Mouse (Mus musculus): ENCODE results near the gene Slc25a28. TPM values are rescaled to one million over a fixed set of nuclear protein-coding genes. Genes with fewer than 3 reads are reported as not detected.

Slc25a28 gene
- polyA plus RNA-seq, 1 experiment from 2014 or later: 14.0 TPM

Small RNAs within 50 kb of the gene (microRNA-seq; reads per million reads assigned to microRNA genes)
- gene Gm22646: not detected

Other genes with a start within 250 kb of the Slc25a28 start
- gene Cnnm1, start 234.4 kb downstream of the Slc25a28 start, polyA plus RNA-seq (2015; fragmentation: Nextera tagmentation; extraction: Ambion mirVana): 1.3 TPM in 2 replicates
- 83.5 and 88.0 TPM in 2 replicates for gene Got1, start 150.3 kb downstream of the Slc25a28 start, polyA plus RNA-seq (2015; fragmentation: Nextera tagmentation; extraction: Ambion mirVana)
- not detected in 2 replicates for gene Nkx2-3, start 62.6 kb downstream of the Slc25a28 start, polyA plus RNA-seq (2015; fragmentation: Nextera tagmentation; extraction: Ambion mirVana)
- gene Entpd7, start 14.8 kb upstream of the Slc25a28 start, polyA plus RNA-seq (2015; fragmentation: Nextera tagmentation; extraction: Ambion mirVana): 8.9 and 11.3 TPM in 2 replicates
- 8.8 and 9.2 TPM in 2 replicates for gene Cutc, start 78.1 kb upstream of the Slc25a28 start, polyA plus RNA-seq (2015; fragmentation: Nextera tagmentation; extraction: Ambion mirVana)
- 12.9 and 14.7 TPM in 2 replicates for gene Cox15, start 78.1 kb upstream of the Slc25a28 start, polyA plus RNA-seq (2015; fragmentation: Nextera tagmentation; extraction: Ambion mirVana)
- gene Abcc2, start 107.3 kb upstream of the Slc25a28 start, polyA plus RNA-seq (2015; fragmentation: Nextera tagmentation; extraction: Ambion mirVana): 0.10 and 0.17 TPM in 2 replicates